Mouse (Mus musculus) embryonic facial prominence, embryonic 15.5 days (tissue): ENCODE measurements around the gene Vps53. TPM values are rescaled to one million over a fixed set of nuclear protein-coding genes. Genes with fewer than 3 reads are reported as not detected.

Source experiments
- ATAC-seq: fragments of 200-750 bp; cut with Nextera tagmentation; 2 replicates; pipeline ENCODE4 v1.8.0; 2017; ENCODE audit warnings: low read depth, moderate TSS enrichment; ENCODE audit not compliant: insufficient number of reproducible peaks, low FRiP score, low TSS enrichment
- H3K27ac ChIP-seq: fragments of 300-500 bp; sonication (generic); replicated peaks from 2 replicates; pipeline ENCODE4 v1.5.1; 2015; ENCODE audit warnings: mild to moderate bottlenecking, inconsistent platforms
- H3K27me3 ChIP-seq: fragments of 300-500 bp; sonication (generic); 2 replicates; pipeline ENCODE4 v1.6.1; 2015; ENCODE audit warnings: inconsistent platforms
- H3K36me3 ChIP-seq: fragments of 300-500 bp; sonication (generic); 2 replicates; pipeline ENCODE4 v1.6.1; 2015; ENCODE audit warnings: mild to moderate bottlenecking, inconsistent platforms
- H3K4me1 ChIP-seq: fragments of 300-500 bp; sonication (generic); 2 replicates; pipeline ENCODE4 v1.6.1; 2015; ENCODE audit warnings: inconsistent platforms
- H3K4me2 ChIP-seq: fragments of 300-500 bp; sonication (generic); replicated peaks from 2 replicates; pipeline ENCODE4 v1.6.1; 2015; ENCODE audit warnings: mild to moderate bottlenecking, inconsistent platforms
- H3K4me3 ChIP-seq: fragments of 300-500 bp; sonication (generic); replicated peaks from 2 replicates; pipeline ENCODE4 v1.5.1; 2015; ENCODE audit warnings: mild to moderate bottlenecking, inconsistent platforms
- H3K9ac ChIP-seq: fragments of 300-500 bp; sonication (generic); 2 replicates; pipeline ENCODE4 v1.6.1; 2015; ENCODE audit warnings: inconsistent platforms
- H3K9me3 ChIP-seq: fragments of 300-500 bp; sonication (generic); replicated peaks from 2 replicates; pipeline ENCODE4 v1.6.1; 2016; ENCODE audit warnings: inconsistent platforms
- WGBS: fragments of 180-500 bp; shearing (Covaris S2); methylation state at CpG from one replicate; pipeline ENCODE4 v1.1.7; 2015; 5-methylcytosine and 5-hydroxymethylcytosine counted together
- polyA plus RNA-seq: library from polyadenylated mRNA; unstranded; fragments of >200 nt; fragmentation: Nextera tagmentation; extraction: Ambion mirVana; gene quantifications from 2 replicates; pipeline ENCODE4 v1.2.1, GENCODE M21; 2015

Gene Vps53
- polyA plus RNA-seq, 1 experiment from 2014 or later, result 40.3 TPM

DNA sequence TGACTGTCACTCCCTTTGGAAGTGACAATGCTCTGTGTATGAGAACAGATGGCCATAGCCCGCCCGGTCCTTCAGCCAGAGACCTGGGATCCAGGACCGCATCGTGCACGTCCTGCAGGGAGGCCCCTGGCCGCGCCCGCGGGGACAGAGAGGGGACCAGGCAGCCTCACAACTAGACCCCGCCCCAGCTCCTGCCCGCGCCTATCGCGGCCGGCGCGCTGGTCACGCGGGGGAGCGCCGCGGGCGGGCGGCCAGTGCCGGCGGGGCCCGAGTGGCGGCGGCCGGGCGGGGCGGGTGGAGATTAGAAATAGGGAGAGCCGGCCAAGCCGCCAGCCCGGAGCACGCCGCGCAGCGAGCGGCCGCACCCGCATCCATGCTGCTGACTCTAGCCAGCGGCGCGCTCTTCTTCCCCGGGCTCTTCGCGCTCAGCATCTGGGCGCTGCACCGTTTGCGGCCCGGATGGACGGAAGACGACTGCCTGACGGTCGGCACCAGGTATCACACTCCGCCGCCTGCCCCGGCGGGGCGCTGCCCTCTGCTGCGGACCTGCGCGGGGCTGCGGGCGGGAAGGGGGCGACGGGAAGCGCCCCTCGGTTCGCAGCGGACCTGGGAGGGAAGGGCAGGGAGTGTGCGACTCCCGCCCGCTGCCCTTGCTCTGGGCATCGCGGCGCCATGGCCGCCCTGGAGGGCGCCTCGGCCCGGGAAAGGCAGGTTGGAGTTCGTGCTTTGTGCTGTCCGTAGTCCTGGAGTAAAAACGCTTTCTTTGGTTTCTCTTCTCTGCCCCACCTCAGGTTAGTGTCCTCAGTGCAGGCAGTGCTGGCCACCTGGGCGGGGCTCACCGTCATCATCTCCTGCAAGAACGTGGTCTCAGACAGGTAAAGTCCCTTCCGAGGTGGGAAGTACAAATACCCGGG lies 22.6 kb upstream of the Vps53 start:
- no peaks in the 10 kb centered on the region for H3K27me3 ChIP-seq
- peak overlapping the region; percentile 83 for H3K4me2 ChIP-seq
- peak overlapping the region; percentile 74 for H3K4me3 ChIP-seq
- ATAC-seq, result peak; percentile 98
- H3K9me3 ChIP-seq, result no peaks in the 10 kb centered on the region
- H3K36me3 ChIP-seq, result peaks cover 13% of the 10 kb centered on the region; the same call in 1 of the 2 replicates
- H3K4me1 ChIP-seq, result peaks cover 12% of the 10 kb centered on the region; the same call in 1 of the 2 replicates
- H3K27ac ChIP-seq, result peak overlapping the region; percentile 74
- under 1% methylated on average over 90 of the region's 90 CpGs for WGBS
- peak overlapping the region; percentile 73 for H3K9ac ChIP-seq

DNA sequence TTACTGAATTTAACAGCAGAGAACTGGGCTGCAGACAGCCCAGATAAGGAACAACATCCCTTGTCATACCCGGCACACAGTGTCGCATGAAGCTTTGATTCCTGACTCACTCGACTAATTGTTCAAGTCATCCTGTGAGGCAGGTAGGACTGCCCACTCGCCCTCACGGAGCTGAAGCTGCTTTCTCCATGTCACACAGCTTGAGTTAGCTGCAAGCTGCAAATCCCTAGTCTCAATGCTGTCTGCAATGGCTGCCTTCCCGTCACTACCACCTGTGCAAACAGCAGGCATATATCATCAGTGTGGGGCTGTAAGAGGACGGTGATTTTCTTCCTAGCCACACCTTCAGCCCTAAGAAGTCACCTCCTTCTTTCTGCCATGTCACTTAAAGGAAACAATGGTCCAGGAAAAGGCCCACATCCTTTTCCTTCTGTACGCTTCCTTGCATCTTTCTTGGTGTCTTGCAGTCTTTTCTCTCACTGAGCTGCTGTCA lies 17.6 kb upstream of the Vps53 start:
- WGBS, result 46% methylated on average over 8 of the region's 8 CpGs
- no peak overlapping the region for H3K27ac ChIP-seq
- H3K4me3 ChIP-seq, result no peak overlapping the region
- H3K9me3 ChIP-seq, result no peaks in the 10 kb centered on the region
- no peaks in the 10 kb centered on the region for H3K27me3 ChIP-seq
- H3K4me1 ChIP-seq, result peaks cover 6% of the 10 kb centered on the region; the same call in 1 of the 2 replicates
- no peak overlapping the region for H3K9ac ChIP-seq
- ATAC-seq, result no peak
- no peaks in the 10 kb centered on the region for H3K36me3 ChIP-seq
- no peak overlapping the region for H3K4me2 ChIP-seq

DNA sequence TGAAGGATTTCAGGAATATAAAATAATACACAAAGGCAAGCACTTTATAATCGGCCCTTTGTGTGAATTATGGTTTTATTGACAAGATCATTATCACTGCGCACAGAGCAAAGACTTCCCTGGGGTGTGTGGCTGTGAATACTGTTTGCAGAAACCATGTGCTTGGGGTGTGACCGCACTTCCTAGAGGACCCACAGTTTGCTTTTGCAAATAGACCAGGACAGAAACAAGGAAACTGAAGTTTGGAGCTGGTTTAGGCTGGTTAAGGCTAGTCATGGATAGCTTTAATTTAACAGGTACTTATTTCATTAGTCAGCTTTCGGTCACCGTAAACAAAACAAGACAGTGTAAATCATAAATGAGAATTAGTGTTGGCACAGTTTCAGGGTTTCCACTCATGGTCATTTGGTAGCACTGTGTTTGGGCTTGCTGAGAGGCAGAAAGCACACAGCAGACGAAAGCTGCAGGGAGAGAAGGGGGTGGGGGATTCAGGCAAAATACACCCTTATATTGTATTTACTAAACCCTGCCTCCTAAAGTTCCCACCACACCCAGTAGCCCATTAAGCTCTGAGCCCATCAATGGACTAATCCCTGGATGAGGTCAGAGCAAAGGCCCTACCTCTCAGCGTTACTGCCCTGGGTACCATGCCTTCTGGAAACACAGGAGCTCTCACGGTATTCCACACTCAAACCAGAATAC lies 17.0 kb upstream of the Vps53 start:
- no peaks in the 10 kb centered on the region for H3K9me3 ChIP-seq
- H3K4me3 ChIP-seq, result no peak overlapping the region
- H3K4me2 ChIP-seq, result no peak overlapping the region
- no peak overlapping the region for H3K27ac ChIP-seq
- WGBS, result 60% methylated on average over 8 of the region's 8 CpGs
- ATAC-seq, result no peak
- H3K4me1 ChIP-seq, result peaks cover 3% of the 10 kb centered on the region; the same call in 1 of the 2 replicates
- H3K36me3 ChIP-seq, result no peaks in the 10 kb centered on the region
- no peaks in the 10 kb centered on the region for H3K27me3 ChIP-seq
- H3K9ac ChIP-seq, result no peak overlapping the region

DNA sequence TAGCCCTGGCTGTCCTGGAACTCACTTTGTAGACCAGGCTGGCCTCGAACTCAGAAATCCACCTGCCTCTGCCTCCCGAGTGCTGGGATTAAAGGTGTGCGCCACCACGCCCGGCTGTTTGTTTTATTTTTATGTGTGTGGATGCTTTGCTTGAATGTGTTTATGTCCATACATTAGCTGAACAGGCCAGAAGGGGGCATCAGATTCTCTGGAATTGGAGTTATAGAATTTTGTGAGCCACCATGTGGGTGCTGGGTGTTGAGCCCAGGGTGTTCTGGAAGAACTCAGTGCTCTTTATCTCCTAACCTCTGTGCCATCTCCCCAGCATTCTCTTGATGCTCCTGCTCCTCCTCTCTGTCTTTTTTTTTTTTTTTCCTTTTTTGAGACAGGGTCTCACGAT lies 7.5 kb upstream of the Vps53 start:
- Histone ChIP-seq H3K9ac (no peak overlapping the region), H3K4me2 (no peak overlapping the region), H3K27me3 (no peaks in the 10 kb centered on the region), H3K4me3 (no peak overlapping the region), H3K27ac (no peak overlapping the region), H3K4me1 (no peaks in the 10 kb centered on the region), H3K36me3 (no peaks in the 10 kb centered on the region), H3K9me3 (no peaks in the 10 kb centered on the region)
- 77% methylated on average over 6 of the region's 6 CpGs for WGBS
- ATAC-seq, result no peak

DNA sequence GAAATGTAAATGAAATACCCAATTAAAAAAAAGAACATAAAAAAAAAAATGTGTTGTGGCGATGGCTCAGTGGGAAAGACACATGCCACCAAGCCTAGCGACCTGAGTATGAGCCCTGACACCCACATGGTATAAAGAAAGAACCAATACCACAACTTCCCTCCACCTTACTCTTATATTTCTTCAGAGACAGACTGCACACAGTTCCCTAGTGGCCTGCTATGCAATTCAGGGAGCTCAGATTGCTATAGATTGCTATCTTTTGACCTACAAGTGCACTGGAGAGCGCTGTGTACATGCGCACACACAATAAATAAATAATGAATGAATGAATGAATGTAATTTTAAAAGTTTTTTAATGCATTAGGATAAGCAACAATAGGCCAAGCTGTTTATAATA lies 4.3 kb upstream of the Vps53 start:
- Histone ChIP-seq H3K9ac (no peak overlapping the region), H3K27me3 (no peaks in the 10 kb centered on the region), H3K27ac (no peak overlapping the region), H3K4me1 (peaks cover 5% of the 10 kb centered on the region; the same call in 1 of the 2 replicates), H3K4me3 (no peak overlapping the region), H3K9me3 (no peaks in the 10 kb centered on the region), H3K36me3 (no peaks in the 10 kb centered on the region), H3K4me2 (no peak overlapping the region)
- 74% methylated on average over 4 of the region's 4 CpGs for WGBS
- ATAC-seq, result no peak

DNA sequence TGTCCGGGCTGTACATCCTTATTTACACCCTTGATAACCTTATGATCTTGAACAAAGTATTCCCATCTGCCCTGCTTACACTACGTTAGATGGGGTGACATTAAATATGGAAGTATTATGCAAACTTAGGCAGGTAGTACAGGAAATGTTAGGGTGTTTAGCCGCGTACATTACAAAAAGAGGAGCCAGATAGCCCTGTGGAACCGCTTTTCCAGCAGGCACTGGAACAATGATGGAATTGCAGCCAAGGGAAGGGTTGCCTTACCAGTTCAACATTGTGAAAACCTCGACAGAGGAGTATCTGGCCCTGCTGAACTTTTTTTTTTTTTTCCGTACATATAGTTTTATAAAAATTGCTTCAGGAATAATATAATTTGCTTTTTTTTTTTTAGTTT lies 696 bp upstream of the Vps53 start:
- Histone ChIP-seq H3K27me3 (no peaks in the 10 kb centered on the region), H3K9me3 (no peaks in the 10 kb centered on the region), H3K27ac (peak overlapping the region; percentile 71; the same call in 1 of the 2 replicates), H3K36me3 (0 out of 2 replicates have a peak, but pooled peaks cover 12% of the 10 kb centered on the region), H3K9ac (peak overlapping the region; percentile 62), H3K4me3 (peak overlapping the region; percentile 94), H3K4me2 (peak overlapping the region; percentile 95), H3K4me1 (peaks cover 11% of the 10 kb centered on the region)
- WGBS, result 18% methylated on average over 7 of the region's 7 CpGs
- no peak for ATAC-seq

DNA sequence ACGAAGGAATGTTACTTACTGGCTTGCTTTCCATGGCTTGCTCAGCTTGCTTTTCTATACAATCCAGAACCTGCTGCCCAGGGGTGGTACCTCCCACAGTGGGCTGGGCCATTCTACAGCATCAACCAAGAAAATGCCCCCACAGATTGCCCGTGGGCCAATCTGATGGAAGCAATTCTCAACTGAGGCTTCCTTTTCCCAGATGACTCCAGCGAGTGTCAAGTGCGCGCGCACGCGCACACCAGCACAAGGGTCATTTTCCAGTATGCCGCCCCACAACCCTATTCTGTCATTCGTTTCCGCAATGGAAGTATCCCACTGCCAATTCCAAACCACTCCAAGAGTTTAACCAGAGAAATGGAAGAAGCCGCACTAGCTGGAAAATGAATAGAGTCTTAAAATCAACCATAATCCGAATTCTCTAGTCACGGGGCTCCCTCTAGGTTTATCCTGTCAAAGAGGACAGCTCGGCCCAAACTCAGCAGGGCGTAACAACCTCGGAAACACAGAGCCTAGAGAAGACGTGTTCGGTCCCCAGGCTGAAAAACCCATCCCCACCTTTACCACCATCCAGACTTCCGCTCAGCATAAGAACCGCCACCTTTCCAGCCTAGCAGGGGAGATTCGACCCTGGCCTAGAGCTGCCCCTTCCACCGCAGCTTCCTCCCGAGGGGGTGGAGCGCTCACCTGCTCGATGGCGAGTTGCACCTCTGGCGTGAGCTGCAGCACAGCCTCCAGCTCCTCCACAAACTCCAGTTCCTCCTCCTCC lies 537 bp downstream of the Vps53 start:
- H3K4me2 ChIP-seq, result peak overlapping the region; percentile 95
- H3K27ac ChIP-seq, result peak overlapping the region; percentile 71
- H3K9me3 ChIP-seq, result no peaks in the 10 kb centered on the region
- no peaks in the 10 kb centered on the region for H3K27me3 ChIP-seq
- peaks cover 14% of the 10 kb centered on the region for H3K36me3 ChIP-seq
- 1% methylated on average over 28 of the region's 28 CpGs for WGBS
- H3K4me1 ChIP-seq, result peaks cover 11% of the 10 kb centered on the region
- peak; percentile 61 for ATAC-seq
- H3K9ac ChIP-seq, result peak overlapping the region; percentile 62
- H3K4me3 ChIP-seq, result peak overlapping the region; percentile 94

DNA sequence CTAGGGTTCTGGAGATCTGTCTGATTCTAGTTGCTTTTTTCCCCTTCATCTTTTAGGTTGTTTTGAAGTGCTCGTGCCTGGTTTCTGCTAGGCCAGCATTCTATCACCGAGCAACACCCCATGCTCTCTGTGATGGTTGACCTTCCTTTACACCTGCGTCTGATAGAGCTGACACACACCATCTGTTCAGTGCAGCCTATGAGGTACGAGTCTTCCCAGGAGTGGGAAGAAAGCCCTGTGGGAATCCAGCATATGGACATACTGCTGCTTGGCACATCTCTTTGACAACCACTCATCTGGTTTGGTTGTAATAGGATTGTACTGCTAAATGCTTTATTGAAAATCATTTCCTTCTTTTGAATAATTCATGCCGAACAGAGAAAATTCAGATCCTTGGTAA lies 9.2 kb downstream of the Vps53 start:
- no peak for ATAC-seq
- Histone ChIP-seq H3K9ac (no peak overlapping the region), H3K4me3 (no peak overlapping the region), H3K4me2 (no peak overlapping the region), H3K27me3 (no peaks in the 10 kb centered on the region), H3K9me3 (no peaks in the 10 kb centered on the region), H3K4me1 (peaks cover 16% of the 10 kb centered on the region), H3K36me3 (peaks cover 24% of the 10 kb centered on the region), H3K27ac (no peak overlapping the region)
- 65% methylated on average over 5 of the region's 5 CpGs for WGBS

DNA sequence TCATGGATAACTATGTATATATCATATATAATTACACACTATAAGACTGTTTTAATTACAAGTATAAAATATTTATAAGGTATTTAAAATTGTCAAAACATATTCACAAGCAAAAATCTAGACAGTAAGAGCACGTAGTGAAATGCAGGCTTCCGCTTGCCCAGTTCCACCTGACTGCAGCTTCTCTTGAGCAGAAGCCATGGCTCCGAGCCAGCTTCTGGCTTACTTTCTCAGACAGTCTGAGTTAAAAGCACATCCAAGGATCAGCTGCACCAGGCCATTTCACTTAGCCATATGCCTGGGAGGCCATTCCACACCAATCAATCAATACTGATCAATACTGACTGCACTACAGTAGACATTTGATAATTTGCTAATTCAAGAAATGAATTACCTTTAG lies 10.5 kb downstream of the Vps53 start:
- H3K4me2 ChIP-seq, result no peak overlapping the region
- H3K9ac ChIP-seq, result no peak overlapping the region
- H3K27me3 ChIP-seq, result no peaks in the 10 kb centered on the region
- H3K4me1 ChIP-seq, result peaks cover 16% of the 10 kb centered on the region
- no peak for ATAC-seq
- no peak overlapping the region for H3K27ac ChIP-seq
- 60% methylated on average over 3 of the region's 3 CpGs for WGBS
- no peaks in the 10 kb centered on the region for H3K9me3 ChIP-seq
- no peak overlapping the region for H3K4me3 ChIP-seq
- H3K36me3 ChIP-seq, result peaks cover 26% of the 10 kb centered on the region

DNA sequence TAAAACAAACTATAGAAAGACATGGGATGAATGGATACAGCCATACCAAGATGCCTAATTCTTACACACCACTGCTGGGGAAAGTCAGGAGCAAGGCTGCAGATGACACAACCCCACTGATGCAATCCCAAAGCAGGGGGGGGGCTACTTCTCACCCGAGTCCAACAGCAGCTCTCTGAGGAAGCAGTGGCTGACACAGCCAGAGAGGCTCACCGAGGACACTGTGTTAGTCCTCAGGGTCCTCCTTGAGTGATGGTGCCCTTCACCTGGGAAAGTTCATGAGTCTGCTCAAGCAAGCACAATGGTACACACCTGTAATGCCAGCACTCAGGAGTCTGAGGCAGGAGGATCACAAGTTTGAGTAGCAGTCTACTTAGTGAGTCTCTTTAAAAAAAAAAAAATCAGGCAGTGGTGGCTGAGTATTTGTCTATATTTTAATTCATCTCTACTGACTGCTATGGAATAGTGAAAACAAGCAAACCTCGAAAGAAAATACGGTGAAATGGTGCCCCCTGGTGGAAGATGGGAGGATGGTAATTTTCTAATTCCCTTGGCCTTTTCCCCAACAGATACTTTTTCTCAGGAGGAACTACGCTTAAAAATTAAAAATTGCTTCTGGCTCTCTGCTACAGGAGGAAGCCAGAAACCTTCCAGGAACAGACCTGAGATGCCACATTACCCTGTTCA lies 12.2 kb downstream of the Vps53 start:
- no peak for ATAC-seq
- H3K4me2 ChIP-seq, result no peak overlapping the region
- H3K27ac ChIP-seq, result no peak overlapping the region
- H3K27me3 ChIP-seq, result no peaks in the 10 kb centered on the region
- peaks cover 20% of the 10 kb centered on the region for H3K36me3 ChIP-seq
- H3K9me3 ChIP-seq, result no peaks in the 10 kb centered on the region
- H3K4me1 ChIP-seq, result peaks cover 16% of the 10 kb centered on the region
- 17% methylated on average over 5 of the region's 5 CpGs for WGBS
- no peak overlapping the region for H3K9ac ChIP-seq
- no peak overlapping the region for H3K4me3 ChIP-seq
